Mouse (Mus musculus) forebrain, embryonic 10.5 days (tissue): ENCODE measurements around the gene Rubcn. TPM values are rescaled to one million over a fixed set of nuclear protein-coding genes. Genes with fewer than 3 reads are reported as not detected.

Experiments
- DNase-seq: peaks from one replicate; pipeline ENCODE4 v3.0.0-alpha.2; 2017; ENCODE audit warnings: low spot score; ENCODE audit errors: extremely low spot score
- H3K27ac ChIP-seq: fragments of 300-500 bp; sonication (generic); 2 replicates; pipeline ENCODE4 v1.5.1; 2016; ENCODE audit warnings: mild to moderate bottlenecking
- H3K27me3 ChIP-seq: fragments of 300-500 bp; sonication (generic); 2 replicates; pipeline ENCODE4 v1.6.1; 2016; ENCODE audit warnings: mild to moderate bottlenecking; ENCODE audit not compliant: poor library complexity, severe bottlenecking
- H3K36me3 ChIP-seq: fragments of 300-500 bp; sonication (generic); replicated peaks from 2 replicates; pipeline ENCODE4 v1.6.1; 2016; ENCODE audit warnings: mild to moderate bottlenecking, moderate library complexity
- H3K4me1 ChIP-seq: fragments of 300-500 bp; sonication (generic); 2 replicates; pipeline ENCODE4 v1.6.1; 2016
- H3K4me3 ChIP-seq: fragments of 300-500 bp; sonication (generic); 2 replicates; pipeline ENCODE4 v1.5.1; 2016; ENCODE audit warnings: mild to moderate bottlenecking, moderate library complexity
- H3K9me3 ChIP-seq: fragments of 300-500 bp; sonication (generic); 2 replicates; pipeline ENCODE4 v1.6.1; 2016; ENCODE audit warnings: mild to moderate bottlenecking, moderate library complexity
- WGBS: fragments of 180-500 bp; shearing (Covaris S2); methylation state at CpG from one replicate; pipeline ENCODE4 v1.1.7; 2016; 5-methylcytosine and 5-hydroxymethylcytosine counted together
- polyA plus RNA-seq: library from polyadenylated mRNA; unstranded; fragments of >200 nt; fragmentation: Nextera tagmentation; extraction: Ambion mirVana; gene quantifications from 2 replicates; pipeline ENCODE4 v1.2.1, GENCODE M21; 2016

Gene Rubcn
- polyA plus RNA-seq, 1 experiment from 2014 or later, result 18.0 TPM

DNA sequence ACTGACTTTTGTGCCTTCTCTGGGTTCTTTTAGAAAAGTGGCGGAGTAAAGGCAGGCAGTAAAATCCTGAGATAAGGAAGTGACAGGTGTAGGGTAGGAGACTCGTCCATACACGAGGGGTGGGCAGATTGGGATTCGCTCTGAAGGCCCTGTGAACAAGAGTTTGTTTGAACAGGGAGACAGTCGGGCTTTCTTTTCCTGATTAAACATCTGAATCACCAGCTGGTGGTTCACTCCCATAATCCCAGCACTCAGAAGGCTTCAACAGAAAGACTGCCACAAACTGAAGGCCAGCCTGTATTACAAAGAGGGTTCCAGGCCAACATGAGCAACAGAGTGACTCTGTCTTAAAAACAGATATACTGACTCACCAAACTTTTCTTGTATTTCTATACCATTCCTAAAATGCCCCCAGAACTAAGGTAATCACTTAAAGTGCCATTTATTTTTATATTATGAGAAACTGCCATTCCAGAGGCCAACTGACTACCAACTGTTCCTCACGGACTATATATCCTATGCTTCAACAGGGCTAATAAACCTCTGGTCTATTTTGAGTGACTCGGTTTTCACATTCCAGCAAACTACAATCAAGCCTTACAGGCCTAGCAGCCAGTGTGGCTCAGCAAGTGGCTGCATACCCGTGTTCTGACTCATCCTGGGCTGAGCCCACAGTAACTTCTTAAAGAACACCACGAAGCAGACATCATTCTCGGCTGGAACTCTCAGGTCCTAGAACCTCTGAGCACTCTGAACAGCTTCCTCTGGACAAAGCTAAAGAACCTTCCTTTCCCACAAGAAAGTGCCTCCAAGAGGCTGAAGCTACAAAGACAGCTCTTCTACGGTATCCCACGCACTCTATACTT, 18.6 kb downstream of the Rubcn start:
- H3K4me1 ChIP-seq, result no peaks in the 10 kb centered on the region
- H3K36me3 ChIP-seq, result peaks cover 33% of the 10 kb centered on the region
- H3K27me3 ChIP-seq, result no peaks in the 10 kb centered on the region
- H3K27ac ChIP-seq, result no peak overlapping the region
- 84% methylated on average over 12 of the region's 12 CpGs for whole genome bisulfite sequencing
- H3K9me3 ChIP-seq, result no peaks in the 10 kb centered on the region
- no peak for DNase-seq
- no peak overlapping the region for H3K4me3 ChIP-seq

DNA sequence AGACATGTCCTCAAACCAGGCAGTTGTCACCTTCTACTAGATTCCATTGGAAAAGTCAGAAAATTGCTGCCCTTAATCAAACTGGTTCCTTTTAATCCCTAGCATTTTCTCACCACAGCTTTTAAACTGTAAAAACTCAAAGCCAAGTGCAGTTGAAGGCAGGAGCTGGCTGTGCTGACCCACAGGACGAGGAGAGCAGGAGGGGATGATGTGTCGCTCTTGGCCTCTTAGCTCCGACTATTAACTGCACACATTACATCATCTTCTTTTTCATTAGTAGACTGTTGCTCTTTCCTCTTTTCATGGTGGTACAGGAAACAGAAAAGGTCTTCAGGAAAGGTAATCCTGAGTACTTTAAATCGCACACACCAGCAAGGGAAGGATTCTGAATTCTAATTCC, 19.2 kb downstream of the Rubcn start:
- Histone ChIP-seq H3K4me1 (no peaks in the 10 kb centered on the region), H3K4me3 (no peak overlapping the region), H3K9me3 (no peaks in the 10 kb centered on the region), H3K27ac (no peak overlapping the region), H3K36me3 (peaks cover 34% of the 10 kb centered on the region), H3K27me3 (no peaks in the 10 kb centered on the region)
- DNase-seq, result no peak
- WGBS, result 93% methylated on average over 4 of the region's 4 CpGs

DNA sequence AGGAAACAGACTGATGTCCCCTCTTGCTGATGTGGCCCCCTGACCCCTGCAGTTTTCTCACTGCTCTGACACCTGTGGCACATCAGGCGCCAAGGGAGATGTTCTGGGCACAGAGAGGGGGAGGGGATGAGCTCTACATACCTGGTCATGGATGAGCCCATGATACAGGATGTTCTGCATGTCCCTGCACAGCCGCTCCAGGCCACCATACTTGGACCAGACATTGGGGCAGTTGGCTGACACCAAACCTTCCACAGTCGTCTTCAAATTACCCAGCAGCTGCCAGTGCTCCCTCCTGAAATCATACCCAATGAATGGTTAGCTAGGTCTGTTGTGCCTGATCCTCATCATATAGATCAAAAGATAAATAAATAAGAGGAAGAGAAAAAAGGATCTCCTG, 20.8 kb downstream of the Rubcn start:
- H3K27ac ChIP-seq, result no peak overlapping the region
- H3K4me1 ChIP-seq, result no peaks in the 10 kb centered on the region
- H3K27me3 ChIP-seq, result no peaks in the 10 kb centered on the region
- no peak overlapping the region for H3K4me3 ChIP-seq
- H3K36me3 ChIP-seq, result peaks cover 39% of the 10 kb centered on the region
- no peaks in the 10 kb centered on the region for H3K9me3 ChIP-seq
- 92% methylated on average over 3 of the region's 3 CpGs for WGBS
- no peak for DNase-seq

DNA sequence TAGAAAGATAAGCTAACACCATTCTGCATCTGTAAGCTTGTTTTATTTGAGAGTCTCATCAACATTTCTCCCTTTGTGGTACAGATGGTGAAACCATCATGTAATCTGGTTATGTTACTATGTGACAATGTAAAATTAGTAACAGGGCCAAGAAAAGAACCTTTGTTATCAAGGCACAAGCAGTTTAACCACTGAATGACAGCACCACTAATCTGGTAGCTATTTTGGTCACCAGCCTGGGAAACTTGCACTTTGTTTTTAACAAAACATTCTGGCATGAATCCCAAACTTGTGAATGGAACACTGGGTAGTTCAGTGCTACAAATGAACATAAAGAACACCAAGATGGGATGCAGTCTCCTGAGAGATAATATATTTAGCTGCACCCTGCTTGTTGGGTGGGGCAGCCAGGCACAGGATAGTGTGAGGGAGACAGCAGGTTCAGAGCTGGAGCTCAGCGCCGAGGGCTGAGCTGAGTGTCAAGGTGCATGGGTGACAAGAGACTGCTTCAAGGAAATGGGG, 23.5 kb downstream of the Rubcn start:
- Histone ChIP-seq H3K36me3 (peaks cover 43% of the 10 kb centered on the region), H3K4me3 (no peak overlapping the region), H3K4me1 (no peaks in the 10 kb centered on the region), H3K27ac (no peak overlapping the region), H3K27me3 (no peaks in the 10 kb centered on the region), H3K9me3 (no peaks in the 10 kb centered on the region)
- no peak for DNase-seq
- WGBS, result 85% methylated on average over 2 of the region's 2 CpGs

DNA sequence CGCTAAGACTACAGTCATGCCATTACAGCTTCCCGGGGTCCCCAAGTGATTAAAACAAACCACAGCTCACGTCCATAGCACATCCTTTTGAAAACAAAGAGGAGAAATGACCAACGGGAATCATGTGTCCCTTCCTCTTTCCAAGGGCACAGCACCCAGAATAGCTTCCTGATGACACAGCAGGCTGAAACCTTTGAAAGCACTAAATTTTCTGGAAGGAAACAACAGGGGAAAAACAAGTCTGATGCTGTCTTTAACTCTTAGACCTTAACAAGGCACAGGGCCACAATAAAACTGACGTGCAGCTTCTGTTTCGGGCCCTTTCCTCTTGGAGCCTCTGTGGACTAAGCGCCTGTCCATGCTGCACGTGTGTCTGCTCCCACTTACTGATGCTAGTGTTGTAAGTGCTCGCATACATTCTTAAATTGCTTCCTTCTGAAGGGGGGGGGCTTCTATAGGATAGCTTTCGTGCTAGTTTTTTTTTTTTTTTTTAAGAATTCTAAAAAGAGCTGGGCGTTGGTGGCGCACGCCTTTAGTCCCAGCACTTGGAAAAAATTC, 24.0 kb downstream of the Rubcn start:
- H3K4me1 ChIP-seq, result no peaks in the 10 kb centered on the region
- H3K36me3 ChIP-seq, result peaks cover 48% of the 10 kb centered on the region
- no peak overlapping the region for H3K27ac ChIP-seq
- H3K4me3 ChIP-seq, result no peak overlapping the region
- no peaks in the 10 kb centered on the region for H3K9me3 ChIP-seq
- WGBS, result 86% methylated on average over 13 of the region's 13 CpGs
- no peaks in the 10 kb centered on the region for H3K27me3 ChIP-seq
- DNase-seq, result no peak

DNA sequence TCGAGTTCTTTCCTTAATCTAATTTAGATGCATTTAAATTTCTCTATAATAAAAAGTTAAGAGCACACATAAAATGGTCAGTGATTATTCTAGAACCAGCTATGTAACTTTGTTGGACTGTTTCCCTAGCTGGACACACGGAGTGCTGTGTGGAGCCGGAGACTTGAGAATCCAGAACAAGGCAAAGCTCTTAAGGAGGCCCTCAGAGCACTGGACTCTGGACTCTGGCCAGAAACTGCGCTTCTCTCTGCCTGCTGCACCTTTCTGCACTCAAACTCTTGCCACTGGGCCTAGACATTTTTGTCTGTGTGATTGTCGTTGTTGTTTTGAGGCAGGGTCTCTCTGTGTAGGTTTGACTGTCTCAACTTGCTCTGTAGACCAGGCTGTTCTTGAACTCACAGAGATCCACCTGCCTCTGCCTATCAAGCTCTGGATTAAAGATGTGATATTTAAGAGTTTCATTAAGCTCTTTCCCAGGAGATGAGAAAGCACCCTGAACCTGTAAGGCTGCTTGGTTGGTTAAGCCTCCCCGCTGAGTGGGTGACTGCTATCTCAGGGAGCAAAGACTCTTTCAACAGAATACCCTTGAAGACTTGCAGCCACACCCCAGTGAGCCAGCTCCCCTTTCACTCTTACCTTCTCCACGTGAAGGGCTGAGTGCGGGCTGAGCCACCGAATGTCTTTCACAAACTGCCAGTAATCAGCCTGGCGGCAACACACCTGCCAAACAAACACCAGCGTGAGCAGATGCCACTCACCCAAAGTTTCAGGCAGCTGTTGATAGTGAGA, 28.3 kb downstream of the Rubcn start:
- H3K27me3 ChIP-seq, result no peaks in the 10 kb centered on the region
- WGBS, result 96% methylated on average over 11 of the region's 11 CpGs
- H3K36me3 ChIP-seq, result peaks cover 65% of the 10 kb centered on the region
- H3K9me3 ChIP-seq, result no peaks in the 10 kb centered on the region
- H3K27ac ChIP-seq, result no peak overlapping the region
- H3K4me1 ChIP-seq, result no peaks in the 10 kb centered on the region
- DNase-seq, result no peak
- no peak overlapping the region for H3K4me3 ChIP-seq

DNA sequence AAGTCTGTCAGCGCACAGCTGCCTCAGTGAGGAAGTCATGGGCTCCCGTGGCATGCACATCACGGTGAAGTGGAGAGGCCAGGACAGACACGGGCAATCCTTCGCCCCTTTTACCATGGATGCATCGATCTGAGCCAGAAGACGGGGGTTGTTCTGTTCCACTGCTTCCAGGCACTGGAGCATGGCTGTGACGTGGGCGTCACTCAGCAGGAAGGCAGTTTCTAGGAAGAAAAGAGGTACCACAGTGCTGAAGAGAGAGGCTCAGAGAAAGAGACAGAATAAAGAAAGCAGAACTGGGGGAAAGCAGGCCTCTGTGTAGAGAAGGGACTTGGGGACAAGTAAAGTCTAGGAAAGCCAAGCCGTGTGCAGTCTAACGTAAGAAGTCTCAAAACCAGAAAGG, 30.5 kb downstream of the Rubcn start:
- Histone ChIP-seq H3K27me3 (no peaks in the 10 kb centered on the region), H3K9me3 (no peaks in the 10 kb centered on the region), H3K4me3 (no peak overlapping the region), H3K36me3 (peaks cover 78% of the 10 kb centered on the region), H3K4me1 (no peaks in the 10 kb centered on the region), H3K27ac (no peak overlapping the region)
- WGBS, result 95% methylated on average over 11 of the region's 11 CpGs
- DNase-seq, result no peak

DNA sequence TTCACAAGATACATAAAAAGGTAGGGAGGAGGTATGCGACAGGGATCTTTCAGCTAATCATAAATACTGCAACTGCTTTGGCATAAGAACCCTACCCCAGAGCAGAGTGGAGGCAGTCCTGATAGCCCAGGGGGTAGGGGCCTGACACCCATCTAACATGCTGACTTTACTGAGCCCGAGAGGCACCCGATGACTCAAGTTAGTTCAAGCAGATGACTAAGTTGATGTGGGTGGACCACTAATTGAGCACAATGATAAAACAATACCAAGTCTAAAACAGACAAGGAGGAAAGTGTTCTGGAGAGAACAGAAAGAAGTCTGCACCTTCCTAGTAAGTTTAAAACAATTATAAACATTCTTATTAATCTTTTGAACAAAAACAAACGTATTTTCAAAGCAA, 46.1 kb downstream of the Rubcn start:
- 91% methylated on average over 4 of the region's 4 CpGs for WGBS
- Histone ChIP-seq H3K4me3 (no peak overlapping the region), H3K27ac (no peak overlapping the region), H3K4me1 (no peaks in the 10 kb centered on the region), H3K27me3 (no peaks in the 10 kb centered on the region), H3K9me3 (no peaks in the 10 kb centered on the region), H3K36me3 (peaks cover 60% of the 10 kb centered on the region)
- DNase-seq, result no peak

DNA sequence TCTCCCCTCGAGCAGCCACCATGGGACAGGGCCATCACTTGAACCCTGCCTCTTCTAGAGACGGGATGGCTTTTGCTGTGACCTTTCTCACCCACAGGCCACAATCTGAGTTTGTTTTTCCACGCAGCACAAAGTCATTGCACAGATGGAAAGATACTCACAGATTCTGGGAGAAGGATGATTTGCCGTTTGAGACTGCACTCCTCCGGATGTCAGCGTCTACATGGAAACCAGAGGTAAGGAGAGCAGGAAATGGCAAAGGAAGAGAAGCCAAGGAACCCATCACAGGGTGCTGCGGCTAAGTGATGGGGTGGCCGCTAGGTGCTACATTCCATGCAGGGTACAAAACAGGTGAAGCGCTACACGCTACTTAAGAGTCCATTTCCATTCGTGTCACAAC, 48.5 kb downstream of the Rubcn start:
- Histone ChIP-seq H3K9me3 (no peaks in the 10 kb centered on the region), H3K36me3 (peaks cover 64% of the 10 kb centered on the region), H3K27me3 (no peaks in the 10 kb centered on the region), H3K4me1 (no peaks in the 10 kb centered on the region), H3K27ac (no peak overlapping the region), H3K4me3 (no peak overlapping the region)
- DNase-seq, result no peak
- 92% methylated on average over 11 of the region's 11 CpGs for WGBS

DNA sequence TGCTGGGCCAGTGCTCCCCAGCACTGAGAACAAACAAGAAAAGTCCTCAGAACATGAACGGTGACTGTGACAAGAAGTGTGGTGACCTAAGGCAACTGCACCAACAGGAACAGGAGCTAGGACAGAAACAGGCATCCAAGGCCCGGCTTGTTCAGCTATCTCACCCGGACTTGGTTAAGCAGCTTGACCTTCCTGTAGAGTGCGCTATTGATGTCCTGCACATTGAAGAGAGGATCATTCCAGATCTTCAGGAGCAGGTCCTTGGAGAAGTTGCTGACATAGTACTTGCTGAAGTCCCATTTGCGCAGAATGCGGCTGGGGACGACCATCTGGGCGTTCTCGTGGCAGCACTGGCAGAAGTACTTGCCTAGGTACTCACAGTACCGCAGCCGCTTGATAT, 51.0 kb downstream of the Rubcn start:
- H3K9me3 ChIP-seq, result no peaks in the 10 kb centered on the region
- WGBS, result 96% methylated on average over 11 of the region's 11 CpGs
- no peaks in the 10 kb centered on the region; the same call in 1 of the 2 replicates for H3K4me1 ChIP-seq
- DNase-seq, result no peak
- no peak overlapping the region for H3K27ac ChIP-seq
- H3K4me3 ChIP-seq, result no peak overlapping the region
- H3K27me3 ChIP-seq, result no peaks in the 10 kb centered on the region
- H3K36me3 ChIP-seq, result peaks cover 77% of the 10 kb centered on the region

DNA sequence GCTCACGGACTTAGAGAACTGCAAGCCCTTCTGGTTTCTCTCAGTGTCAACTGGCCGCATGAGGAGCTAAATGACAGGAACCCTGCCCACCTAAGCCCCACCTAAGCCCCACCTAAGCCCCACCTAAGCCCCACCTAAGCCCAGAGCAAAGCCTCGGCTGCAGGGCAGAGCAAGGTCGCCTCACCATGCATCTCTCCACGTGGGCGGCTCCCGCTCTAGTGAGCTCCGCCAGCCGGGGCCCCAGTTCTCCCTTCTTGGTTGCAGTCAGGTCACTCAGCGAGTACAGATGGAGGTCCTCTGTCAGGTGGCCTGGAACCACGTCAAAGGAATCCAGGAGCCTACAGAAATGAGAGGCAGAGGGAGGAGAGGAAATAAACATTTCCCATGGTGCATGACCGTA, 52.2 kb downstream of the Rubcn start:
- Histone ChIP-seq H3K27ac (no peak overlapping the region), H3K9me3 (no peaks in the 10 kb centered on the region), H3K4me3 (no peak overlapping the region), H3K27me3 (no peaks in the 10 kb centered on the region), H3K4me1 (no peaks in the 10 kb centered on the region; the same call in 1 of the 2 replicates), H3K36me3 (peaks cover 77% of the 10 kb centered on the region)
- DNase-seq, result no peak
- WGBS, result 86% methylated on average over 12 of the region's 12 CpGs

DNA sequence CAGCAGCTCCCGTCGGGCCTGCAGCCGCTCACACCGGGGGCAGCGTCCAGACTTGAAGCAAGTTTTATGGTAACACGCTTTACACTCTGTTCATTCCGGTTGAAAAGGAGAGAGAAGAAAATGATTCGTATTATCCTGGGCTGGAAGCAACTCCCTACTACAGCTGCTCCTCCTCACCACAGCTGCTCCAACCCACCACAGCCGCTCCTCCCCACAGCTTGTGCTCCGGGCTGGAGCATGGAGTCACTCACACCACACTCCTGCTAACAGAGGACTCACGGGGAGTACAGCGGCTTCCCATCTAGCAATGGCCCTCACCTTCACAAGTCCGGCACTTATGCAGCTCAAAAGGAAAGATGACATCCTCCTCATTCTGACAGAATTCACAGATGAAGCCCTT, 53.5 kb downstream of the Rubcn start:
- no peaks in the 10 kb centered on the region for H3K9me3 ChIP-seq
- no peaks in the 10 kb centered on the region for H3K27me3 ChIP-seq
- peaks cover 72% of the 10 kb centered on the region for H3K36me3 ChIP-seq
- H3K4me1 ChIP-seq, result no peaks in the 10 kb centered on the region; the same call in 1 of the 2 replicates
- H3K4me3 ChIP-seq, result no peak overlapping the region
- no peak overlapping the region for H3K27ac ChIP-seq
- no peak for DNase-seq
- WGBS, result 94% methylated on average over 13 of the region's 13 CpGs

DNA sequence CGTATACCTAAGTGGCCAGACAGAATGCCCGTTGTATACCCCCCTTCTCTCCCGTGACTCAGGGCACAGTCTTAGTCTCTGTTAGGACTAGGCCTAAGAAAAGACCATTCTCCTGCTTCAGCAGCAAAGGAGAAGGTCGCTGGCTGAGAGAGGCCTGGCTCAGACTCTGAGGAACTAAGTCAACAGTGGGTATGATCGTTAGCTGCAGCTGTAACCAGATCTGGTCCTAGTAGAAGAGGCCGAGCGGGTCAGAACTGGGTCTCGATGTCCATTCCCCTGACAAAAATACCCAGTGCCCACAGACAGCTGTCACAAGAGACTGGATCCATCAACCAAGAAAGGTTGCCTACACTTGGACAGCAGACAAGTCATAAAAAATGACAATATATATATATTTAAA, 54.1 kb downstream of the Rubcn start:
- H3K36me3 ChIP-seq, result peaks cover 67% of the 10 kb centered on the region
- no peaks in the 10 kb centered on the region for H3K9me3 ChIP-seq
- 92% methylated on average over 8 of the region's 8 CpGs for WGBS
- H3K4me1 ChIP-seq, result no peaks in the 10 kb centered on the region; the same call in 1 of the 2 replicates
- no peak overlapping the region for H3K27ac ChIP-seq
- H3K27me3 ChIP-seq, result no peaks in the 10 kb centered on the region
- H3K4me3 ChIP-seq, result no peak overlapping the region
- DNase-seq, result no peak
